Mouse (Mus musculus) urinary bladder, postnatal 14 days (tissue): ENCODE data around the gene Gzf1.

Source experiments
- DNase-seq: peaks from one replicate; pipeline ENCODE4 v3.0.0; 2021; ENCODE audit warnings: low spot score

Gzf1 gene

GRCm38 (mm10) chr2:148706409-148707201, 25.8 kb downstream of the Gzf1 start:
- no peak for DNase-seq

GRCm38 (mm10) chr2:148707202-148707530, 26.3 kb downstream of the Gzf1 start:
- DNase-seq = no peak

- no peak for DNase-seq
Measured at GRCm38 (mm10) chr2:148712326-148712725, 31.5 kb downstream of the Gzf1 start.

- no peak for DNase-seq
Measured at GRCm38 (mm10) chr2:148717072-148717471, 36.2 kb downstream of the Gzf1 start.

GRCm38 (mm10) chr2:148719271-148719995, 38.6 kb downstream of the Gzf1 start:
- DNase-seq = no peak

GRCm38 (mm10) chr2:148731614-148732326, 50.9 kb downstream of the Gzf1 start:
- DNase-seq = peak; percentile 10

- DNase-seq = peak; percentile 94
Measured at GRCm38 (mm10) chr2:148732327-148733000, 51.6 kb downstream of the Gzf1 start, which contains the start of gene Napb. Napb (minus strand) TSS chr2:148732467.
